Mouse (Mus musculus) layer of hippocampus, postnatal 25 days (tissue): ENCODE results near the gene Pdzrn3. TPM values are rescaled to one million over a fixed set of nuclear protein-coding genes. Genes with fewer than 3 reads are reported as not detected.

Experiments
- DNase-seq, 2 experiments: peaks; one replicate each; pipeline ENCODE4 v3.0.0; 2022; ENCODE audit warnings: mixed read lengths in 2 of 2, low spot score in 1 of 2; ENCODE audit errors: extremely low spot score in 1 of 2
- total RNA-seq, 2 experiments: library from RNA; stranded (reverse); gene quantifications; 2 replicates each; pipeline ENCODE4 v1.2.3; 2021

The Pdzrn3 gene
- total RNA-seq, 2 experiments from 2014 or later, result 8.4 to 9.9 TPM

- no peak for DNase-seq
Measured at GRCm38 (mm10) chr6:101296997-101297396, 80.7 kb downstream of the Pdzrn3 start.

DNA sequence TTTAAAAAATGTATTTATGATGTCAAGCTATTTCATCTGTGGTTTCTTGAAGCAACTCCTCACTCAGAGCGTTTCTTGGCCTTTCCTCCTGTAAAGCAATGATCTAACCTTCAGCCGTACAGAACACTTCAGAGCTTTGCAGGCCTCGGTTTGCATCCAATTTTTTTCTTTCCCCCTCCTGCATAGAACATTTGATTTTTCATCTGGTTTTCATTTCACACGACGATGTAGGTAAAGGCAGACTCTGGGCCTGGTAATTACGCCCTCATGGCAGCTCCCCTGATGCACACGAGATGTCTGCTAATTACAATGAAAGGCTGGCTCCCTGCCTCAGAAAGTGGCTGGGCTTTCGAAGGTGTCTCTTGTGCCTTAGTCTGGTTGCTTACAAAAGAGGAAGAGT is 81.4 kb downstream of the Pdzrn3 start:
- DNase-seq, result no peak

DNA sequence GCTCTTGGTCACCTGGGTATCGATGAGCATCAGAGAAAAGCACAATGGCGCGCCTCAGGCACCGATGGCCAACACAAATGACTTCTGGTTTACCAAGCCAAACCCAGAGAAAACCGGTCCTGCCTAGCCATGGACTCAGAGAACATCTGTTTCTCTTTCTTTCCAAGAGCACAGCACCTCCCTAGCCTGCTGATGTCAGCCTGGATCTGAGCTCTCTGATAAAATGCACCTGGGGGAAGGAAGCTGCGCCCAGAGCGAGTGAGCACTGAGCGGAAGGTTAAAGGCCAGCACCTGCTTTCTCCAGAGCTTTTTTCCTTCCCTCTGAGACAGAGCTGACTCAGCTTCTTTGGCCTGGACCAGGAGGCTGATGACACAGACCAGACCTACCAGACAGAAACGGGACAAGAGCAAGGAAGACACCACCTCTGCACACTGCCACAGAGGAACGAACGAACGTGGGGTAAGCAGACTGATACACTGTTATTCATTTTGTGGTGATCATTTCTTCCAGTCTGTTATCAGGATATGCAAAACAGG is 84.6 kb downstream of the Pdzrn3 start:
- no peak for DNase-seq

DNA sequence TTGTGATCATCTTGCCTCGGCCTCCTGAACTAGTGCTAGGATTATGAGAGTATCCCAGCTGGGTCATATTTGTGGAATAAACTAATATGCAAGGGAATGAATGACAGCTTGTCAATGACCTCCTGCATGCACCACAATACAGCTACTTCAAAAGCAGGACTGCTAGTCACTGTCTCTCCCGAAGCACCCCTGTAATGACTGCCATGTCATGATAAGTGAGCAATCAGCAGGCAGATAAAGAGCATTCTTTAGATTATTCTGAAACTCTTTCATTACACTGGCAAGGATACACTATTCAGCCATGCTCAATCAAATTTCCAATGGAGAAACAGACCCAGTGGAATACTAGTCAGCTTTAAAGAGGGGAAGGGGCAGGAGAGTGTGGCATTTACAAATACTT is 85.8 kb downstream of the Pdzrn3 start:
- no peak for DNase-seq

GRCm38 (mm10) chr6:101290160-101290559 is 87.5 kb downstream of the Pdzrn3 start:
- no peak for DNase-seq

DNA sequence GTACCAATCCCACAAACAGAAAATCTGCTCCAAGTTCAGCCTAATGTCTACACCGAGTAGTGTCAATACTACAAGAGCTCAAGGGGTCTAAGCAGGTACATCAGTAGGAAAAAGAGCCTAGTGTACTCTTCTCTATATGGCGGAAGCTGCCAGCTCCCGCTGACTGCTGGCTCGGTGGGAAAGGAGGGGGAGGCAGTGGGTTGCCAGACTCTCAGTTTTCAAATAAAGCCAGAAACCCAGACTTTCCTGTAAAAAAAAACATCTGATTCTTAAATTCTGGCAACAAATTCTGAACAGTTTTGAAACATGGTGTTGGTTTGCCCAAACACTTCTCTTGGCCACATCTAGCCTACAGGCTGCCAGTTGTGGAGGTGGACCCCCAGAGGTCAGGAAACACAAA is 88.3 kb downstream of the Pdzrn3 start:
- DNase-seq, result no peak

GRCm38 (mm10) chr6:101287566-101288173 is 90.0 kb downstream of the Pdzrn3 start:
- DNase-seq, result no peak

DNA sequence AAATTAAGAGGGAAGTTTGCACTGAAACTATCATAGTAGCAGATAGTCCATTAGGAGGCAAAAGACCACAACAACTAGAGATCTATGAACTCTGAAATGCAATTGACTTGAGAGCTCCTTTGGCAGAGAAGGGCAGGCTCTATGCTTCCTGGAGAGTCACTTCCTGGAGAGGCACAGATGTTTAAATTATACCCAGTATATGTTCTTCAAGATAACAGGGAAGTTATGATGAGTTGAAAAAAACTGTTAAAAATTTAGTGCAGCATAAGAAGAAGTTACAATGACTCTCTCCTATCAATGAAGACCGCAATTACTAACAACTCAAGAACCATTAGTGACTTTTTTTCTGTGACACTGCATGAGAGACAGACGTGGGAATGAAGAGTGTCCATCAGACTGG is 90.6 kb downstream of the Pdzrn3 start:
- no peak for DNase-seq

GRCm38 (mm10) chr6:101284368-101284955 is 93.2 kb downstream of the Pdzrn3 start:
- DNase-seq, result no peak

DNA sequence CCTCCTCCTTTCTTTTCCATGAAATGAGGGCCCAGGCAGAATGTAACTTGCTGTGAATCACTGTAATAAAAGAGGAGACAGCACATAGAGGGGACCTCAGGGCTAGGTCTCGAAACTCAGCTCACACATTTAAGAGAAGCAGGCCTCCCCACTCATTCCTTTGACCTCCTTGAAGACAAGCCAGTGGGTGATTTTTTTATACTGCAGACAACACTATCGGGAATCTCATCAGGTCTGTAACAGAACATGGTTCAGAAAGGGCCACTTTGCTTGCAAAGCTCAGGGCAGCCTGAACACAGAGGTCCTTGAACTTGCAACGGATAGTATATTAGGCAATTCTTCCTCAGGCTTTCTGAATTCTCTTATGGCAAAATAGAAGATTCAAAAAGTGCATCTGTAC is 93.8 kb downstream of the Pdzrn3 start:
- no peak for DNase-seq

GRCm38 (mm10) chr6:101281644-101282043 is 96.1 kb downstream of the Pdzrn3 start:
- no peak for DNase-seq

- DNase-seq, result no peak
Measured at GRCm38 (mm10) chr6:101280811-101281218, 96.9 kb downstream of the Pdzrn3 start.

- no peak for DNase-seq
Measured at GRCm38 (mm10) chr6:101278286-101278932, 99.3 kb downstream of the Pdzrn3 start.

- DNase-seq, result no peak
Measured at GRCm38 (mm10) chr6:101276261-101276660, 101.4 kb downstream of the Pdzrn3 start.

DNA sequence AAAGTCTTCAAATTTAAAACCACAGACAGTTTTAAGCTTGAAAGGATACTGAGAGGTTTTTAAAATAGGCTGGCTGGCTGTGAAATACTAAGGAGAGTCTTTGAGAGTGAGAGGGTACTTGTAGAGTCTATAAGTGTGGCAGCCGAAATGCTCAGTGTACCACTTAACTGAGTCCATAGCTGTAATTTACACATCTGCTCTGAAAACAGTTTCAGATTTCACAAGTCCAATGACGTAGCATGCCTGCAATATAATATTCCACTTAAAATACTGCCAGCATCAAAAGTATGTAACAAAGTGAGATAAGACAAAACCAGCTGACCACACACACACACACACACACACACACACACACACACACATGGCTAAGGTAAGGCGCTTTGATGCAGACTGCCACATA is 101.9 kb downstream of the Pdzrn3 start:
- DNase-seq, result no peak

GRCm38 (mm10) chr6:101274846-101275245 is 102.9 kb downstream of the Pdzrn3 start:
- no peak for DNase-seq

DNA sequence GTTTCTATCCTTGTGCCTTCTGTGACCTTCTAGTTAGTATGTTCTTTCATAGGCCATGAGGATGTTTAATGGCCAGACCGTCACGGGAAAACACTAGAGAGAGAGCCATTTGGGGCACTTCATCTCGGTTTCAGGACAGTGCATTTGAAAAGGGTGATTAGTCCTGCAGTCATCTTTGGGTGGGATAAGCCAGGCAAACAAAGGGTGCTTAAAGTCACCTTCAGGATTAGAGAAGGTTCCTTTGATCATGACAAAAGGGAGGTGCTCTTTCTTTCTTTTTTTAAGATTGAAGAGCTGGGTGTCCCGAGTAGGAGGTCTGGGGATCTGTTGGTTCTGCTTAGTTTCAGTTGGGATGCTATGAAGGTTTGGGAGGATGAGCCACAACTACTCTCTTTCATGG is 105.4 kb downstream of the Pdzrn3 start:
- no peak for DNase-seq

GRCm38 (mm10) chr6:101271378-101272135 is 106.1 kb downstream of the Pdzrn3 start:
- no peak for DNase-seq

DNA sequence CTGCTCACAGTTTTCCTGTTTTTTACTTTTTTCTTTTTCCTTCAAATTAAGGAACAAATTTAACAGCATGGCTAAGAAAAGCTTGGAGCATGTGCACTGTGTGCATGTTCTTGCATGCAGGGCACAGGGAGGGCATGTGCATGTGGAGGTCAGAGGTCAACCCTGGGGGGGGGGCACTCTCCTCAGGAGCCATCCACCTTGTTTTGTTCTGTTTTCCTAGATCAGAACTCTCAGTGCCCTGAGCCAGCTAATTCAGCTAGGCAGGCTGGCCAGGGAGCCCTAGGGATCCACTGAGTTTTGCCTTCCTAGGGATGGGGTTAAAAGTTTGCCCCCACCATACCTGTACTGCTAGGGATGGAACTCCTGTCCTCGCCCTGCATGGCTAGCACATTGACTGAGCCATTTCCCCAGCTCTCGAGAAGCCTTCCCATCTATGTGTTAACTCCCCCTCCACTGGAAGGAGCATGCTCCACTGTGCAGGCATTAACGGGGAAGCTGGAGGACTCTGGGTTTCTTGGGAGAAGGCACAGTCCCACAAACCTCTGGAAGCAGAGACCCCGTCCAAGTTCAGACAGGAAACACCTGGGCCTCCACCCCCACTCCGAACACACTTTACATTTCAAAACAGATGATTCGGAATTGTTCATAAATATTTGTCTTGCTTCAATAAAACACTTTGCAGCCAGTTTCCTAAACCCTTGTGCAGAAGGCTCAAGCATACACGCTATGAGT is 107.4 kb downstream of the Pdzrn3 start:
- no peak for DNase-seq

DNA sequence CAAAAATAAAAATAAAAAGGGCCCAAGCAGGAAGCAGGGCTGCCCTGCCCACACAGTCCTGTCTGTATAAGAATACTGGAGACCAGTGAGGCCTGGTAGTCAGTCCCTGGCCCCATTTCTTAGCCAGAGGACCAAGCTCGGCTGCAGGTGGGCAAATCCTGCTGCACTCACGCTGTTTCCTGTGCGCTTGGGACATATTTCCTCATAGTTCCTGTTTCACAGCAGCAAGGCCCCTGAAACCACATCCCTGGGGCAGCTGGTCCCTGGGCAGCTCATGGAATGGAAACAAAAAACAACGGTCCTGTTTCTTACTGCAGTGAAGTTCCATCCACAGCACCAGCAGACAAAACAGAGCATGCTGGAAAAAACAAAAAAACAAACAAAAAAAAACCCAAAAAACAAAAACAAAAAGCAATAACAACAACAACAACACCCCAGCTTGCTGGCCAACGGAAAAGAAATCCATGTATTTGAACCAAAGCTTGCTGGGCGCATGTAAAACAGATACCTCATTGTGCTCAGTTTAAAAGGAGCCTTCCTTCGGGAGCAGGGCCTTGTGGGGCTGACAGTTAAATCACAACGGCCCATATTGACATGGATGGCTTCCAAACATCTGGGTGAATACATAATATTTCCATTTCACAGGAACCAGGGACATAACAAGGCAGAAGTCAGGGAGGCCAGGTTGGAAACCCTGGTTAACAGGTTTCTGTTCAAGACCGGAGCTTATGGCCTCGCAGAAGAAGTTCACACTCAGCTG is 108.2 kb downstream of the Pdzrn3 start:
- no peak for DNase-seq
